Mouse (Mus musculus) lung, postnatal 0 days (tissue): ENCODE measurements around the gene Ift52.

Source experiments
- CTCF ChIP-seq: IDR thresholded peaks from 2 replicates; pipeline ENCODE4 v1.5.1; 2016; ENCODE audit warnings: antibody characterized with exemption, mild to moderate bottlenecking
- EP300 ChIP-seq: IDR thresholded peaks from 2 replicates; pipeline ENCODE4 v1.6.1; 2016; ENCODE audit warnings: antibody characterized with exemption, mild to moderate bottlenecking, control low read depth

DNA sequence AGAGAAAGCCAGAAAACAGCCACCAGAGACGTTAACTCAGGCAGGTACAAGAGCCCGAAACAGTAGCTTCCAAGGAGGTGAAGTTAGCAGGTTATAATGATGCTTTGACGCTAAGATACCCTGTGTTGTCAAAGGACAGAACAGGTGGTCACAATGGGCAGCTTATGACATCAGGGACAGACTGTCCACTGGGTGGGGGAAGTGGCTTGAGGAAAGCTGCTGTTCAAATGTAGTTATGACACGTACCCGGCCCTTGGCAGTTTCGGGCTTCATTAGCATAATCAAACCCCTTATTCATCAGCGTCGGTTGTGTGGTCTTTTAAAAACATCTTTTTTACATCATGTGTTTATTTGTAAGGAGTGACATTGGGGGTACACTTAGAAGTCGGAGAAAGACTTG, 70.6 kb downstream of the Ift52 start, which contains the start of gene Gtsf1l:
- no peak for TF ChIP-seq CTCF
- no peak for TF ChIP-seq EP300
